Mouse (Mus musculus) heart, embryonic 15.5 days (tissue): Measurements from ENCODE around the gene Usp1. TPM values are rescaled to one million over a fixed set of nuclear protein-coding genes. Genes with fewer than 3 reads are reported as not detected.

Experiments used
- ATAC-seq: fragments of 200-750 bp; cut with Nextera tagmentation; replicated peaks from 2 replicates; pipeline ENCODE4 v1.8.0; 2017; ENCODE audit warnings: low read depth, moderate TSS enrichment; ENCODE audit not compliant: insufficient number of reproducible peaks, insufficient read depth, low FRiP score
- H3K27ac ChIP-seq: fragments of 300-500 bp; sonication (generic); 2 replicates; pipeline ENCODE4 v1.5.1; 2015; ENCODE audit warnings: mild to moderate bottlenecking, inconsistent platforms
- H3K27me3 ChIP-seq: fragments of 300-500 bp; sonication (generic); 2 replicates; pipeline ENCODE4 v1.6.1; 2015; ENCODE audit warnings: inconsistent platforms
- H3K36me3 ChIP-seq: fragments of 300-500 bp; sonication (generic); 2 replicates; pipeline ENCODE4 v1.6.1; 2015; ENCODE audit warnings: mild to moderate bottlenecking, inconsistent platforms
- H3K4me1 ChIP-seq: fragments of 300-500 bp; sonication (generic); replicated peaks from 2 replicates; pipeline ENCODE4 v1.6.1; 2015; ENCODE audit warnings: inconsistent platforms
- H3K4me2 ChIP-seq: fragments of 300-500 bp; sonication (generic); 2 replicates; pipeline ENCODE4 v1.6.1; 2015; ENCODE audit warnings: inconsistent platforms, mild to moderate bottlenecking, moderate library complexity
- H3K4me3 ChIP-seq: fragments of 300-500 bp; sonication (generic); 2 replicates; pipeline ENCODE4 v1.5.1; 2015; ENCODE audit warnings: mild to moderate bottlenecking, inconsistent platforms
- H3K9ac ChIP-seq: fragments of 300-500 bp; sonication (generic); 2 replicates; pipeline ENCODE4 v1.6.1; 2015; ENCODE audit warnings: mild to moderate bottlenecking, inconsistent platforms
- H3K9me3 ChIP-seq: fragments of 300-500 bp; sonication (generic); replicated peaks from 2 replicates; pipeline ENCODE4 v1.6.1; 2016; ENCODE audit warnings: inconsistent platforms
- WGBS: fragments of 180-500 bp; shearing (Covaris S2); methylation state at CpG from one replicate; pipeline ENCODE4 v1.1.7; 2015; ENCODE audit warnings: mixed read lengths; 5-methylcytosine and 5-hydroxymethylcytosine counted together
- polyA plus RNA-seq: library from polyadenylated mRNA; unstranded; fragments of >200 nt; fragmentation: Nextera tagmentation; extraction: Ambion mirVana; gene quantifications from 2 replicates; pipeline ENCODE4 v1.2.1, GENCODE M21; 2015

The Usp1 gene
- polyA plus RNA-seq, 1 experiment from 2014 or later: 44.9 TPM

GRCm38 (mm10) chr4:98984701-98985100 is 61.1 kb downstream of the Usp1 start:
- Histone ChIP-seq H3K4me2 (no peak overlapping the region), H3K36me3 (peaks cover 20% of the 10 kb centered on the region), H3K4me3 (no peak overlapping the region), H3K27me3 (no peaks in the 10 kb centered on the region), H3K9ac (no peak overlapping the region), H3K9me3 (no peaks in the 10 kb centered on the region), H3K4me1 (no peaks in the 10 kb centered on the region), H3K27ac (no peak overlapping the region)
- 83% methylated on average over 8 of the region's 8 CpGs for whole genome bisulfite sequencing
- ATAC-seq: no peak

Other genes with a start within 250 kb of the Usp1 start
- gene L1td1, start 197.1 kb upstream of the Usp1 start, polyA plus RNA-seq: 0.11 TPM in 1 of 2 replicates, not detected in the other
- gene Kank4, start 106.3 kb upstream of the Usp1 start, polyA plus RNA-seq: 0.59 and 0.66 TPM in 2 replicates
- gene I0C0044D17Rik, start 100.0 kb upstream of the Usp1 start, polyA plus RNA-seq: not detected in 2 replicates
- gene Angptl3, start 107.1 kb downstream of the Usp1 start, polyA plus RNA-seq: 0.69 and 1.2 TPM in 2 replicates
- 20.1 and 25.5 TPM in 2 replicates for gene Dock7, start 197.1 kb downstream of the Usp1 start, polyA plus RNA-seq